Mouse (Mus musculus) effector memory CD4-positive, alpha-beta T cell, adult 7 months (primary cell): Measurements from ENCODE around the gene Tma7. TPM values are rescaled to one million over a fixed set of nuclear protein-coding genes. Genes with fewer than 3 reads are reported as not detected.

Experiments
- polyA plus RNA-seq: library from polyadenylated mRNA; unstranded; fragments of 100-300 nt; shearing (Covaris generic); gene quantifications from one replicate; pipeline ENCODE4 v1.2.1, GENCODE M21; 2017

The Tma7 gene
- 490 TPM for polyA plus RNA-seq

GRCm38 (mm10) chr9:109082124-109082800, at the start of gene Tma7, which contains the start of gene Ccdc51:
Tma7 (minus strand) TSS chr9:109082587.
Ccdc51 (plus strand) TSS chr9:109082493.

GRCm38 (mm10) chr9:109095137-109095982, 13.0 kb upstream of the Tma7 start, which contains the start of gene Plxnb1:
Plxnb1 (plus strand) TSS chr9:109095389.

GRCm38 (mm10) chr9:109073661-109074573, 8.5 kb downstream of the Tma7 start, which contains the start of gene Atrip:
Atrip (minus strand) TSS chr9:109074124.

GRCm38 (mm10) chr9:109059136-109059903, 23.1 kb downstream of the Tma7 start, which contains the start of gene Trex1:
Trex1 (minus strand) TSS chr9:109059734.

GRCm38 (mm10) chr9:109038086-109038895, 44.1 kb downstream of the Tma7 start, which contains the start of gene Shisa5:
Shisa5 (plus strand) TSS chr9:109038565.

Other genes with a start within 250 kb of the Tma7 start
- 10.1 TPM for gene Slc26a6, start 229.3 kb downstream of the Tma7 start, polyA plus RNA-seq
- gene Tmem89, start 168.0 kb downstream of the Tma7 start, polyA plus RNA-seq = not detected
- 241 TPM for gene Uqcrc1, start 146.0 kb downstream of the Tma7 start, polyA plus RNA-seq
- gene Col7a1, start 129.0 kb downstream of the Tma7 start, polyA plus RNA-seq = 0.49 TPM
- not detected for gene Ucn2, start 96.6 kb downstream of the Tma7 start, polyA plus RNA-seq
- 5.2 TPM for gene Pfkfb4, start 90.8 kb downstream of the Tma7 start, polyA plus RNA-seq
- gene Shisa5, start 44.0 kb downstream of the Tma7 start, polyA plus RNA-seq = 2,718 TPM
- 103 TPM for gene Trex1, start 22.9 kb downstream of the Tma7 start, polyA plus RNA-seq
- gene Atrip, start 8.5 kb downstream of the Tma7 start, polyA plus RNA-seq = 13.4 TPM
- 5.5 TPM for gene Ccdc51, start 94 bp downstream of the Tma7 start, polyA plus RNA-seq
- 1.9 TPM for gene Plxnb1, start 12.8 kb upstream of the Tma7 start, polyA plus RNA-seq
- not detected for gene Fbxw21, start 79.5 kb upstream of the Tma7 start, polyA plus RNA-seq
- not detected for gene Fbxw13, start 113.4 kb upstream of the Tma7 start, polyA plus RNA-seq
- 0.28 TPM for gene Fbxw20, start 152.2 kb upstream of the Tma7 start, polyA plus RNA-seq
- gene Fbxw14, start 205.1 kb upstream of the Tma7 start, polyA plus RNA-seq = not detected